ENCODE assay signal across 33 mouse cellular contexts in the genomic region with DNA sequence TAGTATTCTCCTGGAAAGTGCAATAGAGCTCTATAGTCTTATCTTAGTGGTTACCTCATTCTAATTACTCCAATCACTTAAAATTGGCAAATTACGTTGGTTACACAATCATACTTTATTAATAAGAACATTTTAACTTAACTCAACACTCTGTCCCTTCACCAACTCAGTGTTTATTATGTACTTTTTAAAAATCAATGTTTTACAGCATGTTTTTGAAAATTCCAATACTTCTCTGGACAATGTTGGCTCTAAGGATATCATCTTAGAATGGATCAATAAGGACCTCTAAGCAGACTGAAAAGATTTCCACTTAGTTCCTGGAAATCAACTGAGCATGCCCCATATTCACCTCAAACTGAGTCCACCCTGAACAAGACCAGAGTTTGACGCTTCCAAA. TPM values are rescaled to one million over a fixed set of nuclear protein-coding genes. Genes with fewer than 3 reads are reported as not detected.
"Had no signal": no experiment of that assay in that cellular context is flagged by ENCODE, and none has a peak within 500 bp of the region (broad histone marks: within the 10 kb centered on the region; RNA-seq: fewer than 3 reads in every experiment).

No protein-coding gene starts in this region.

- H3K9ac ChIP-seq: embryonic facial prominence, embryonic 12.5 days; embryonic facial prominence, embryonic 13.5 days; embryonic facial prominence, embryonic 15.5 days; forebrain, embryonic 12.5 days; forebrain, embryonic 13.5 days; forebrain, embryonic 15.5 days; forebrain, postnatal 0 days had no signal

- H3K27me3 ChIP-seq: embryonic facial prominence, embryonic 12.5 days; embryonic facial prominence, embryonic 13.5 days; embryonic facial prominence, embryonic 15.5 days; forebrain, embryonic 12.5 days; forebrain, embryonic 13.5 days; forebrain, embryonic 15.5 days had no signal

- H3K4me3 ChIP-seq: embryonic facial prominence, embryonic 10.5 days; embryonic facial prominence, embryonic 12.5 days; embryonic facial prominence, embryonic 13.5 days; embryonic facial prominence, embryonic 15.5 days; erythroblast, embryonic 14.5 days; forebrain, embryonic 10.5 days; forebrain, embryonic 12.5 days; forebrain, embryonic 13.5 days; forebrain, embryonic 15.5 days; gastrocnemius, adult 2 months; heart, adult 2 months had no signal

- H3K4me2 ChIP-seq: embryonic facial prominence, embryonic 12.5 days; embryonic facial prominence, embryonic 13.5 days; embryonic facial prominence, embryonic 15.5 days; forebrain, embryonic 12.5 days; forebrain, embryonic 13.5 days; forebrain, embryonic 15.5 days had no signal

- ATAC-seq: forebrain, embryonic 13.5 days; forebrain, embryonic 14.5 days; forebrain, embryonic 15.5 days; forebrain, embryonic 16.5 days; forebrain, postnatal 0 days had no signal

- H3K27ac ChIP-seq: embryonic facial prominence, embryonic 10.5 days; embryonic facial prominence, embryonic 12.5 days; embryonic facial prominence, embryonic 13.5 days; embryonic facial prominence, embryonic 15.5 days; forebrain, embryonic 10.5 days; forebrain, embryonic 12.5 days; forebrain, embryonic 13.5 days; forebrain, embryonic 15.5 days; gastrocnemius, adult 2 months; heart, adult 2 months had no signal

- H3K36me3 ChIP-seq: embryonic facial prominence, embryonic 10.5 days; embryonic facial prominence, embryonic 12.5 days; embryonic facial prominence, embryonic 13.5 days; embryonic facial prominence, embryonic 15.5 days; forebrain, embryonic 10.5 days; forebrain, embryonic 12.5 days; forebrain, embryonic 15.5 days had no signal

- H3K9me3 ChIP-seq: embryonic facial prominence, embryonic 10.5 days; embryonic facial prominence, embryonic 12.5 days; embryonic facial prominence, embryonic 13.5 days; embryonic facial prominence, embryonic 15.5 days; forebrain, embryonic 10.5 days; forebrain, embryonic 12.5 days; forebrain, embryonic 13.5 days; forebrain, embryonic 15.5 days had no signal

- DNase-seq: cerebellum, adult 2 months; cerebellum, adult 8-10 months; cerebellum, adult 9-10 months; cerebellum, adult 9-11 months; cerebellum, postnatal 10 days; cerebellum, postnatal 14 days; cerebellum, postnatal 25 days; cerebellum, postnatal 36 days; embryo, embryonic 11 days; forebrain, postnatal 0 days; gastrocnemius, adult 2 months; gastrocnemius, postnatal 10 days; gastrocnemius, postnatal 14 days; gastrocnemius, postnatal 25 days; gastrocnemius, postnatal 36 days; heart, adult 18-20 months; heart, adult 2 months had no signal

- H3K4me1 ChIP-seq: embryonic facial prominence, embryonic 10.5 days; embryonic facial prominence, embryonic 12.5 days; embryonic facial prominence, embryonic 13.5 days; embryonic facial prominence, embryonic 15.5 days; forebrain, embryonic 10.5 days; forebrain, embryonic 12.5 days; forebrain, embryonic 13.5 days; forebrain, embryonic 15.5 days had no signal

RNA-seq across cellular contexts. Expression of a gene that starts 7.1 kb away (rescaled TPM):
- total RNA-seq: common myeloid progenitor, adult 5-6 weeks; gastrocnemius, adult 18-20 months; gastrocnemius, adult 2 months; gastrocnemius, postnatal 14 days; gastrocnemius, postnatal 25 days; gastrocnemius, postnatal 36 days; granulocyte monocyte progenitor cell, adult 5-6 weeks; heart, adult 18-20 months; heart, adult 2 months had no signal
- polyA plus RNA-seq: embryonic facial prominence, embryonic 10.5 days; embryonic facial prominence, embryonic 11.5 days; erythroblast, embryonic 14.5 days; forebrain, embryonic 10.5 days; forebrain, embryonic 11.5 days; forebrain, embryonic 12.5 days; forebrain, embryonic 13.5 days; forebrain, embryonic 14.5 days; forebrain, embryonic 15.5 days; forebrain, embryonic 16.5 days had no signal
